Mouse (Mus musculus) T-cell, adult 2 months (primary cell): ENCODE results near the gene Phlpp1.

Experiments used
- DNase-seq: peaks from one replicate; pipeline ENCODE4 v3.0.0; 2022; ENCODE audit warnings: low spot score

The Phlpp1 gene

DNA sequence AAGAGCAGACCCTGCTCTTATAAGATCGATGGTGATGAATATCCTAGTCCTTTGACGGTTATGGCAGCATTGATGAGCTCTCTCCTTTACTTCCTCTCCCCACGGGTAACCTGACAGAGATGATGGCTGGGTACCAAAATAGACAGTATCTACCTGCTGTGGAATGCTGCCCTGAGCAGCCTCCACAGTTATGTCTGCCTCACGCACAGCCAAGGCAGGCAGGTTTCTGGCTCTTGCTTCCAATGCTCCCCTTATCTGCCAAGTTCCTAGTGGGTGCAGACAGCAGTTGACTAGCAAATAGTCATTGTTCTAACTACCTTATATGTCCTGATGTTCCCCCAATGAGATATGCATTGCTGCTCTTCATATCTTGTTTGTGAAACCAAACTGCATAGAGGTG lies 215.7 kb downstream of the Phlpp1 start:
- no peak for DNase-seq

DNA sequence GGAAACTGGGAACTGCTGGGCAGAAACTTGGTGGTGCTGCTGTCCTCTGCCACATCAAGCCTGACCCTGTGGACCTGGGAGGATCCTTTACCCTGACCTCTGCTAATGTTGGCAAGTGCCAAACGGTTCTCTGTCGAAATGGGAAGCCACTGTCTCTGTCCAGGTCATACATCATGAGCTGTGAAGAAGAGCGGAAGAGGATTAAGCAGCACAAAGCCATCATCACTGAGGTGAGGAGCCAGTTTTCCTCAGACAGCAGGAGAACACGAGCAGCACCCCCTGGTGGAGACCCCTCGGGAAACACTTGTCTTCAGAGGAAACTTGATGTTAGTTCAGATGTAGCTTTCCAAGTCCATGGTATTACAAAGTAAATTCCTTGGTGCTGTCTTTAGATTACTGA lies 218.1 kb downstream of the Phlpp1 start:
- DNase-seq = peak; percentile 33

DNA sequence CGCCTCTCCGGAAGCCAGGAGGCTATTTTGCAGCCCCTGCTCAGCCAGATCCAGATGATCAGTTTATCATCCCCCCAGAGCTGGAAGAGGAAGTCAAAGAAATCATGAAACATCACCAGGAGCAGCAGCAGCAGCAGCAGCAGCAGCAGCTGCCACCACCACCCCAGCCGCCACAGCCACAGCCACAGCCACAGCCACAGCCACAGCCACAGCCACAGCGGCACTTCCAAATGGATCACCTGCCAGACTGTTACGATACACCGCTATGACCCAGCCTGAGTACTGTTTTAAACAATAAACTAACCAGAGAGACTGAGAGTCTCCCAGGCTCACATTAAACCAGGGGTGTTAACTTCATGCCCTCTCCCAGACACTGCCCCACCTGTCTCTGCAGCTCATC lies 221.5 kb downstream of the Phlpp1 start:
- DNase-seq = no peak

DNA sequence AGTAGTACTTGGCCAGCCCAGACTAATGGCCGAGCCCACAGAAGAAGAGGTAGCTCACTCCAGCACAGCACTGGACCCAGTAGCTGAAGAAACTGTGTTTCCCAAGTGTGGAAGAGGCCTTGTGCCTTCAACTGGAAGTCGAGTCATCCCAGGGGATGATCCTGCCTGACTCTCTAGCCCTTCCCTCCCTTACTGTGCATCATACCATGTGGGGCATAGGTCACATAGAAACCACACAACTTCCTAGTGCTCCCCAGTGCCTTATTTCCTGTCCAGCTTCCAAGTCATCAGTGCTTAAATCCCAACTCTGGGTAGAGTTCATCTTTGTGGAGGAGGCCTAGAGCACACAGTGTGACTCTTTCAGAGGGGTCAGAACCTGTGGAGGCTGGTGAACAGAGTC lies 223.1 kb downstream of the Phlpp1 start:
- DNase-seq = no peak

DNA sequence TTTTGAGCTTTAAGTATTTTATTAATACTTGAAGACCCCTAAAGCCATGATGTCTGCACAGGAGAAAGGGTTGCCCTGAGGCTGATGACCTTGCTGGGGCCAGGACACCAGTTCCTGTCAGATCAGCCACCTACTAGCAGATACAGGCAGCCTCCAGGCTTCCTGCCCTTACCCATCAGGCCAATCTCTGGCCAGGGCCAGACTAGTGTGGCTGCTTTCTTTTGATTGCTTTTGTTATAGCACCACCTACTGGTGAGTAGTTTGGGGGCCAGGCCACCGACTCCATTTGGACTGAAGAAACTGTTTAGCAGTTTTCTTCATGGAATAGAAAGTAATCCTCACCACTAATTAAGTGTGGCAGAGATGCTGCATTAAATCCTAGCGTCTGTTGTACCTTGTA lies 223.9 kb downstream of the Phlpp1 start:
- DNase-seq = peak; percentile 49

DNA sequence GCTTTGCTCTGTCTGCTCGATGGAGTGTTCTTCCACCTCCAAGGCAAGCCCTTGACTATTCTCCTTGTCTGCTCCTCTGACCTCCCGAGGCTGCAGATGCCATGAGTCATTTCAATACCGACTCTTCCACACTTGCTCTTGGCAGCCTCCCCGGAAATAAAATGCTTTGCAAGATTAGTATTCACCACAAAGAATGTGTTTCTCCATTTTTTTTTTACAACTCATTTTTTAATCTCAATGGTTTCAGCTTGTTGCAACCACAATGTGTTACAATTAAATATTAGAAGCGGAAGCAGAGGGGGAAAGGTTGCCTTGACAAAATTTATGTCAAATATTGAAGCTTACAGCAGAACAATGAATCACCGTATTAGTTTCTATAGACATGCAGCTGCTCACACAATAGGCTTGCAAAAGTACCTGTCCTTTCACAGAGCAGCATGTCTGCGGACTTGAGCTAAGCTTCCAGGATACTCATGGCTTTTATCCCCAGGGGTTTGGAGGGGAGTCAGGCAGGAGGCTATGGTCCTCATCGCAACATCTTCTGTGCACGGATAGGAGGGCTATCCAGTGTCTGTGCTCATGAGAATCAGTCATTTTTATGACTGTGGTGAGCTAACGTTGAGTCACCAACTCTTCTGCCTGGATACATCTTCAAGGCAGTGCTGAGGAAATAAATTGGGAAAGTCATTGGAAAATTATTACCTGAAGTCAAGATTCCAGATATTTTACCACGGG lies 229.5 kb downstream of the Phlpp1 start:
- DNase-seq = no peak

DNA sequence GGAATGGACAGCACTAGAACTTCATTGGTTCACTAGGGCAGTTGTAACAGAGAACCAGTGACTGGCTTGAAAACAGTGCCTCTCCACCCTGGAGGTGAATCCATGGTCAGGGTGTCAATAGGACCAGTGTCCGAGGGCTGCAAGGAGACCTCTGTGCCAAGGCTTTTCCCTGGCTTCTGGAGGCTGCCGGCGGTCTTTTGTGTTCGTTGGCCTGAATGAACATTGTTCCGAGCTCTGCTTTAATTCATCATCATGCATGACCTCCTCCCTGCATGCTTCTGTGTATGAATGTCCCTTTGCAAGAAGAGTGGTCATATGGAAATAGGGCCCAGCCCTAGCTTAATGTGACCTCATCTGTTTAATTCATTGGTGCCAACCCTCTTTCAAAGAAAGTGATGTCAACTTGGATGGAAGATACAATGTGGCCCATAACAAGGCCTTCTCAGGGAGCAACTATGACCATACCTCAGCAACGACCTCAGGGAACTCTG lies 231.5 kb downstream of the Phlpp1 start:
- DNase-seq = no peak

DNA sequence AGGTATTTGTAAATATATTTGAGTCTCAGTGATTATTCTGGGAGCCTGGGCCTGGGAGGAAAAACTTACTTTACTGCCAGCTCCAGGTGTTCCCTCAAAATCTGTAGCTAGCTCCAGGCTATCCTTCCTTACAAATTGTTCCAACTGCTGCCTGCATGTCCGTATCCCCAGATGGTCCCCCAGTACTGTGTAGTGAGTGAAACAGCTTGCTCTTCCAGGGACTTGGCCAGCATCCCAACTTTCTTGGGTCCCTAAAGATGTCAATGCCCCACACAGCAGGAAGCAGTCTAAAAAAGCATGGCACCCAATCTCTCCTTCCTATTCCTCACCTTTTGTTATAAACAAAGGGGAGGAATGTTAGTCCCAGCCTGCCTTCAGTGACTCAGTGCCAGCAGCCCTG lies 235.3 kb downstream of the Phlpp1 start:
- no peak for DNase-seq

DNA sequence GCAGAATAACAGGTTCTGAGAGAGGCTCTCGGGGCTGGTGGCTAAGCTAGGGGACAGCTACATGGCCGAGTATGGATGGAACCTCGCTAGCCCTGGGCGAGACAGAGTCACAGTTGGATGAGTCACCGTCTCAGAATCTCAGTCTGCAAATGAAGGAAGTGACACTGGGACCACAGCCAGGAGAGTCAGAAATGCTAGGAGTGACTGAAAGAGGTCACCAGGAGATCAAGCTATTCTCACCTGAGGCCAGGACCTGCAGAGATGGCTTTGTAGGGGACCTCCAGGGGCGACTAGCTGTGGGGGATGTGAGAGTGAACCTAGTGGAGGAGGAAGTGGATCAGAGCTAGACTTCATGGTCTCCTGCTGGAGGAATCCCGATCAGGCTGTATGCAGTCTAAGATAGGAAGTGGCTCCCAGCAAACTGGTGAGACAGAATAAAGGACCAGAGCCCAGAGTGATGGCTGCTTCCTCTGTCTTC lies 236.4 kb downstream of the Phlpp1 start:
- DNase-seq = no peak

DNA sequence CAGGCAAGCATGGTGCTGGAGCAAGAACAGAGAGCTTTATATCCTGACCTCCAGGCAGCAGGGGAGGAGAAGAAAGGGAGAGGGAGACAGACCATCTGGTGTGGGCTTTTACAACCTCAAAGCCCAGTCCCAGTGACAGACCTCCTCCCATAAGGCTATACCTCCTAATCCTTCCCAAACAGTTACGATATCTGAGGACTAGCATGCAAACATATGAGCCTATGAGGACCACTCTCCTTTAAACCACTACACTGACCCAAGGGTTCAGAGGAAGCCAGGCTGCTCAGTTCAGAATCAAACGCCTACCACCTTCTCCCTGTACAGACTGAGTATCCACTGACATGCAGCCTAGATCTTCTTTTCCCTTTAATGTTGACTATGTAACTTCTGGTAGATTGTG lies 239.3 kb downstream of the Phlpp1 start:
- no peak for DNase-seq

DNA sequence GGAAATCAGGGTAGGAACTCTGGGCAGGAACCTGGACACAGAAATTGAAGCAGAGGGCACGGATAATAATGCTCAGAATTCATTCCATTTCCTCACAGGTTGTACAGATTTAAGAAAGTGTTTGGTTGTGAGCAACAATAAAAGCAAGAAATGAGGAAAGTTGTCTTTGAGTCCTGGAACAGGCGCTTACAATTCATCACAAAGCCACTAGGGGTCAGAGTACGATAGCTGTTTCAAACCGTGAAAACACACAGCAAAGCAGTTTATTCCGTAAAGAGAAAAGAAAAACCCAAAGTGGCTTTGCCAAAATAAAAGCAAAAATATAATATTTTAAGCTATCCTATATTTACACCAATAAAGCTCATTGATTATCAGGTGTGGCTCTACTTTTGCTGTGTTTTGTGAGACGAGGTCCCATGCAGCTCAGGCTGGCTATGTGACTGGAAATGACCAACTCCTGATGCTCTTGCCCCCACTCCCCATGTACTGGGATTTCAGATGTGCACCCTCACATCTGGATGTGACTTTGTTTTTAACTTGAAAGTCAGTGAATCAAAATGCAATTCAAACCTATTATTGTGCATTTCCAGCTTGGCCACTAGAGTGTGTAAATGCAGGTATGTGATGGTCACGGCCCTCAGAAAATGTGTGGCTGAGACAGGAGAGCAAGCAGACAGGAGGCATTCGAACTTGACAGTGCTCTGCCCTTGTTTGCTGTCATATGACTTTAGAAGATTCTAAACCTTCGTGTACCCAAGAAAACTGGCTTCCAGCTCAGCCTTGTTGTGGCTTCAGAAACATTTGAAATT lies 253.8 kb downstream of the Phlpp1 start:
- DNase-seq = peak; percentile 31

DNA sequence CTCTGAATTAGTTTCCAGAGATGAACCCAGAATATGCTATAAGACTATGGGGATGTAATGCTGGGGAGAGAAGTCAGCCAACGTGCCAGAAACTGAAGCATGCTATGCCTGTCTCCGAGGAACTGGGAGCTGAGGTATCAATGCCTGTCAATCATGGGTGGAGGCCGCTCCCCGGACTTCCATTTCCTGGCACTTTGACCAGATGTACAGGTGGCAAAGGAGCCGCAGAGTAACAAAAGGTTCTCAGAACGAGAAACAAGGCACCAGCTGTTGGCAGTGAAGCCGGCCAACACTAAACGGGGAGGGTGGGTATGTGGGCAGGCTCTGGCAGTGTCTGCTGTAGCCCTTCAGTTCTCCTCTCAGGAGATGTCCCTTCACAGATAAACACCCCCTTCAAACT lies 256.6 kb downstream of the Phlpp1 start:
- DNase-seq = no peak

DNA sequence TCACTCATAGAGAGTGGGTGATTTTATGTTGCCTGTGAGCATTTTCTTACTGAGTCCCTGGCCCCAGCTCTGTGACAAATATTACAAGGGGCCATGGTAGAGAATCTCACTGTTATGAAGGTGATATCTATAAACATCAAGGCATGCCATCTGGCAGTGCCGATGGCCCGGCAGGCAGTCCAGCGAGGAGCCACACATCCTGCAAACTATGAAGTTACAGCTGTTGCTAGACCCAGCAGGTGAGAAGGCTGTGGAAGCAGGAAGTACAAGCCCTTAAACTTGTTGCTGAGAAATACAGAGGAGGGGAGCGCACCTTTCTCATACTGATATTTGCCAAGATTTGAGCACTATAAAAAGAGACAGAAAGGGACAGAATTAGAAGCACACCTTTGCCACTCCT lies 257.0 kb downstream of the Phlpp1 start:
- DNase-seq = no peak

DNA sequence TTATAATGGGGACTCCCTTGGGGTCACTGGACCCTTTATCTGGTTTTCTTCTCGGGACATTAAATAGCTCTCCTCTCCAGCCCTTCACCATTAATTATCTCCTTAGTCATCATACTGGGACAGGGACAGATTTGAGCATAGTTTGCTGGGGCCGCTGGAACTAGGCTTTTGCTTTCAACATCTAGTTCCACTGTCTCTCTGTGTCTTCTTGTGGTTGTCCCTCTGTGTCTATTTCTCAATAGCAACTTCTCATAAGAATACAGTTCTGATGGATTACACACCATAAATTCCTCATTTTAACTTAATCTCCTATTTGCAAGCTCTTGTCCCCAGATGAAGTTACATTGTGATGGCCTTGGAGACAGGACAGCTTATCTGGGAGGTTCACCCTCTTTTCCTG lies 262.0 kb downstream of the Phlpp1 start:
- no peak for DNase-seq
